Mouse (Mus musculus) heart, adult 2 months (tissue): ENCODE results near the gene Rplp0. TPM values are rescaled to one million over a fixed set of nuclear protein-coding genes. Genes with fewer than 3 reads are reported as not detected.

Experiments
- DNase-seq, 2 experiments: peaks; one replicate each; pipeline ENCODE4 v3.0.0; 2021
- H3K27ac ChIP-seq: fragments of 200-600 bp; 2 replicates; pipeline ENCODE4 v1.8.1; 2022
- H3K27me3 ChIP-seq: fragments of 200-500 bp; 2 replicates; pipeline ENCODE4 v1.6.1; 2012; ENCODE audit warnings: mild to moderate bottlenecking, low read length, inconsistent platforms, mixed read lengths; ENCODE audit not compliant: control insufficient read depth, insufficient read depth
- H3K36me3 ChIP-seq: fragments of 200-500 bp; 2 replicates; pipeline ENCODE4 v1.6.1; 2012; ENCODE audit warnings: low read length, inconsistent platforms; ENCODE audit not compliant: control insufficient read depth, insufficient read depth
- H3K4me1 ChIP-seq: fragments of 200-500 bp; 2 replicates; pipeline ENCODE4 v1.6.1; 2011; ENCODE audit warnings: low read length; ENCODE audit not compliant: control insufficient read depth, insufficient read depth
- H3K4me3 ChIP-seq: fragments of 200-600 bp; 2 replicates; pipeline ENCODE4 v1.8.1; 2022
- H3K79me2 ChIP-seq: fragments of 200-500 bp; replicated peaks from 2 replicates; pipeline ENCODE4 v1.6.1; 2012; ENCODE audit warnings: mild to moderate bottlenecking, inconsistent platforms, low read length, moderate library complexity, mixed read lengths; ENCODE audit not compliant: control insufficient read depth, insufficient read depth
- H3K9ac ChIP-seq: fragments of 200-500 bp; 2 replicates; pipeline ENCODE4 v1.6.1; 2012; ENCODE audit warnings: low read depth, mild to moderate bottlenecking, control low read depth, inconsistent platforms, low read length, mixed read lengths
- CTCF ChIP-seq: fragments of 200-600 bp; IDR thresholded peaks from 2 replicates; pipeline ENCODE4 v1.8.1; 2022; ENCODE audit warnings: antibody characterized with exemption, mild to moderate bottlenecking, moderate library complexity
- EP300 ChIP-seq: fragments of 200-500 bp; IDR thresholded peaks from 2 replicates; pipeline ENCODE4 v1.6.1; 2011; ENCODE audit warnings: low read depth, low read length, control low read depth; ENCODE audit not compliant: insufficient read depth
- POLR2A ChIP-seq: fragments of 200-500 bp; IDR thresholded peaks from 2 replicates; pipeline ENCODE4 v1.6.1; 2011; ENCODE audit warnings: mild to moderate bottlenecking, low read depth, low read length, control low read depth; ENCODE audit not compliant: insufficient read depth
- WGBS: fragments of 180-500 bp; shearing (Covaris S2); methylation state at CpG from one replicate; pipeline ENCODE4 v1.1.7; 2018; 5-methylcytosine and 5-hydroxymethylcytosine counted together
- intact Hi-C: fragments of 180-260 bp; cut with DNase I; formaldehyde crosslinking; loops from one replicate; pipeline ENCODE4 v1.15.1; 2025
- microRNA-seq, 2 experiments: library from miRNA; unstranded; fragments of <30 nt; microRNA quantifications; one replicate each; pipeline ENCODE4 v1.2.0; 2021
- polyA plus RNA-seq: library from polyadenylated mRNA; depleted of rRNA; stranded (reverse); fragments of >200 nt; gene quantifications from 2 replicates; pipeline ENCODE4 v1.2.3, GENCODE M21; 2012; rRNA removed
- total RNA-seq, 2 experiments: library from RNA; stranded (reverse); gene quantifications; 2 replicates each; pipeline ENCODE4 v1.2.3; 2021

The Rplp0 gene
- total and polyA plus RNA-seq, 3 experiments = 587 to 1,274 (median 705) TPM

GRCm38 (mm10) chr5:115585616-115586015 lies 26.3 kb downstream of the Rplp0 start:
- DNase-seq = no peak
- 92% methylated on average over 12 of the region's 12 CpGs for WGBS
- no peaks in the 10 kb centered on the region for H3K27me3 ChIP-seq
- no peak overlapping the region for H3K9ac ChIP-seq
- no peaks in the 10 kb centered on the region for H3K79me2 ChIP-seq
- H3K4me1 ChIP-seq = no peaks in the 10 kb centered on the region
- intact Hi-C loops = no loop called here
- H3K27ac ChIP-seq = no peak overlapping the region
- no peaks in the 10 kb centered on the region for H3K36me3 ChIP-seq
- H3K4me3 ChIP-seq = no peak overlapping the region
- TF ChIP-seq EP300 (no peak), POLR2A (no peak)

DNA sequence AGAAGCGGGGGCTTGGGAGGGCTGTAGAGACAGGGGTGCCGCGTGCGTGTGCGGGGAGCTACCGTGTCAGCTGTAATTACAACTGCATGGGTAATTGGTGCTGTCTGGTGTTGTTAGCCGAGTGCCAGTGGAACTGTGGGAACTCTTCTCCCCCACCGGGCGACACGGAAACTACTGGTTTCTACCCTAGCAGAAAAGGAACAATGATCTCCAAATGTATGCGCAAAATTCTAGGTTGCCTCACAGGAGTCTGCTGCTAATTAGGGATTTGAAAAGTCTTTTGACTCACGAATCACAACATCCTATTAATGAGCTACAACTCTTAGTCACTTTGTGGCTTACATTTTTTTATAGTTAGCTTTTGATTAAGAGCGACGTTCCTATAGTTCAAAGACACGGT lies 26.9 kb downstream of the Rplp0 start:
- no peaks in the 10 kb centered on the region for H3K4me1 ChIP-seq
- intact Hi-C loops = no loop called here
- H3K9ac ChIP-seq = no peak overlapping the region
- WGBS = 95% methylated on average over 15 of the region's 15 CpGs
- no peaks in the 10 kb centered on the region for H3K36me3 ChIP-seq
- TF ChIP-seq EP300 (no peak), POLR2A (no peak), CTCF (no peak)
- H3K79me2 ChIP-seq = no peaks in the 10 kb centered on the region
- DNase-seq = no peak
- no peak overlapping the region for H3K4me3 ChIP-seq
- H3K27me3 ChIP-seq = no peaks in the 10 kb centered on the region
- H3K27ac ChIP-seq = no peak overlapping the region

DNA sequence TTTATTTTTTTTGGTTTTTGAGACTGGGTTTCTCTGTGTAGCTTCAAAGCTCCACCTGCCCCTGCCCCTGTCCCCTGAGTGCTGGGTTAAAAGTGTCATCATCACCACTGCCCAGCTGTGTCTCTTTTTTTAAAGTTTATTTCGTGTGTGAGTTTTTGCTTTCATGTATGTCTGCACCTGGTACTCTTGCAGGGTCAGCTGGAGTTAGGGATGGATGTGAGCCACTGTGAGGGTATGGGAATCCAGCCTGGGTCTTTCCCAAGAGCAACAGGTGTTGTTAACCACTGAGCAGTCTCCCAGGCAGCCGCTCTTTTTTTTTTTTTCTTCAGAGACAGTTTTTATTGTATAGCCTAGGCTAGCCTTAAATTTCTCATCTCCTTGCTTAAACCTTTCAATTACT lies 27.5 kb downstream of the Rplp0 start:
- intact Hi-C loops = no loop called here
- H3K79me2 ChIP-seq = no peaks in the 10 kb centered on the region
- H3K27ac ChIP-seq = no peak overlapping the region
- no peaks in the 10 kb centered on the region for H3K27me3 ChIP-seq
- 99% methylated on average over 2 of the region's 2 CpGs for WGBS
- H3K4me3 ChIP-seq = no peak overlapping the region
- no peak overlapping the region for H3K9ac ChIP-seq
- no peak for TF ChIP-seq EP300
- no peak for TF ChIP-seq POLR2A
- TF ChIP-seq CTCF = no peak
- no peak for DNase-seq
- no peaks in the 10 kb centered on the region for H3K36me3 ChIP-seq
- H3K4me1 ChIP-seq = no peaks in the 10 kb centered on the region

DNA sequence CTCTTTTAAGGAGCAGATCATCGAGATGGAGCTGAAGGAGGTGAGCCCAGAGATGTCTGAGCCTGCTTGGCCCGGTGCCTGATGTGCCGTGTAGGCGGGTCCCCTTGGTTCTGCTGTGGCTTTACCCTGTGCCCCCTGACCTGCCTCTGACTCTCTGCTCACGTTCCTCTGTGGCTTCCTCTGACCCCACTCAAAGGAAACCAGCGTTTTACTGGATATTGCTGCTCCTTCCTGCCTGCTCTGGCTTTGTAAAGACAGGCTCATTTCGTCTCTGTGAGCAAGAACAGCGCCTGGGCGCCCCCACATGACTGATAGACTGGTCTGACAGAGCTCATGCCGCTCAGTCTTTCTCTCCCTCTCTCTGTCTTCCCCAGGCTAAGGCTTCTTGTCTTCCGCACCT lies 31.8 kb downstream of the Rplp0 start:
- no peak overlapping the region for H3K27ac ChIP-seq
- TF ChIP-seq EP300 = no peak
- TF ChIP-seq POLR2A = no peak
- TF ChIP-seq CTCF = no peak
- no peak for DNase-seq
- H3K36me3 ChIP-seq = no peaks in the 10 kb centered on the region
- H3K9ac ChIP-seq = no peak overlapping the region
- no peak overlapping the region for H3K4me3 ChIP-seq
- intact Hi-C loops = no loop called here
- H3K79me2 ChIP-seq = no peaks in the 10 kb centered on the region
- 49% methylated on average over 11 of the region's 11 CpGs for WGBS
- no peaks in the 10 kb centered on the region for H3K4me1 ChIP-seq
- H3K27me3 ChIP-seq = no peaks in the 10 kb centered on the region

DNA sequence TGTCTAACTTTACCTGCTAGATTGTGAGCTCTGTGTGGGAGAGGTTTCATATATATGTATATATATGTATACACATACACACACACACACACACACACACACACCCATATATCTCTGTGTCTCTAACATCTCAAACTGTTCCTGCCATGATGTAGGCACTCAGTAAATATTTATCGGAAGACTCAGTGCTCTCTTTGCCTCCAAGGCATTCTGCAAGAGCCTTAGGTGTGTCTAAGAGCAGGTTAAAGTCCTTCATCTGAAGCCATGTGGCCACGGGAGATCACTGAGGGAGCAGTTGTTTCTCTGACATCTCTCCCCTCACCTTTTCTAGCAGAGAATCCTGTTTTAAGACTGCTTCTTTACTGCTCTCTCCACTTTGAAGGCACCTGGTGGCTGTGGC lies 32.2 kb downstream of the Rplp0 start:
- Histone ChIP-seq H3K79me2 (no peaks in the 10 kb centered on the region), H3K9ac (no peak overlapping the region), H3K27ac (no peak overlapping the region), H3K4me3 (no peak overlapping the region), H3K4me1 (no peaks in the 10 kb centered on the region), H3K27me3 (no peaks in the 10 kb centered on the region), H3K36me3 (no peaks in the 10 kb centered on the region)
- intact Hi-C loops = no loop called here
- no peak for DNase-seq
- WGBS = 93% methylated on average over 2 of the region's 2 CpGs
- TF ChIP-seq EP300 (no peak), CTCF (no peak), POLR2A (no peak)

DNA sequence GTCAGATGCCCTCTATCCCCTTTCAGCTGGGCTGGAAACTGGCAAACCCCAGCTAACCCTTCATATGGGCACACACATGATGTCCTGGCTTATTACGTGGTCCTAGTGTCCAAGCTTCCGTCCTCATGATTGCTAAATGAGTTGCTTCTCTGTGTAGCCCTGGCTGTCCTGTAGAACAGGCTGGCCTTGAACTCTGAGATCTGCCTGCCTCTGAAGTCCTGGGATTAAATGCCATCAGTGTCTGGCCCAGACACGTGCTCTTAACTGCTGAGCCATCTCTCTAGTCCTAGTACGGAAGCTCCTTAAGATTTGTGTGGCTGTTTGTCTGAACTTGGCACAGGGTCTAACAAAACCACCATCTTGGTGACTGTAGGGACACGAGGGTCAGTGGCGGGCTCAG lies 44.3 kb downstream of the Rplp0 start:
- Histone ChIP-seq H3K79me2 (no peaks in the 10 kb centered on the region), H3K27me3 (no peaks in the 10 kb centered on the region), H3K9ac (no peak overlapping the region), H3K27ac (no peak overlapping the region), H3K4me1 (no peaks in the 10 kb centered on the region), H3K36me3 (no peaks in the 10 kb centered on the region), H3K4me3 (no peak overlapping the region)
- TF ChIP-seq POLR2A (no peak), CTCF (no peak), EP300 (no peak)
- WGBS = 89% methylated on average over 6 of the region's 6 CpGs
- no peak for DNase-seq
- intact Hi-C loops = no loop called here

DNA sequence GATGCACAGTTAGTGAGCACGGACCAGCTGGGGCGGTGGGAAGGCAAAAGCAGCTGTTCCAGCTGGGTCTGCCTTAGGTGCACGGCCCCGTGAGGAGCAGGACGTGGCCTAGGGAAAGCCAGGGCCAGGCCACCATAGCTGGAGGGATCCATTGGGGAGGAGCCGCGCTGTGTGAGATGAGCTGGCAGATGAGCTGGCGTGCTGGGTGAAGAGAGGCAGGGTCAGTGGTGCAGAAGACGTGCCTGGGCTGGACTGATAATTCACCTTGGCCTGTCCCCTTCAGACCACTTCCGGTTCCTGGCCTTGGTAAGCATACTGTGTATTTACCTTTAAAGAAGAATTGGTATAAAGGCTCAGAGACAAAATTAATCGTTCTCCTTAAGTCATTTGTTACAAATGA lies 52.3 kb downstream of the Rplp0 start:
- Histone ChIP-seq H3K27ac (no peak overlapping the region), H3K9ac (no peak overlapping the region), H3K36me3 (no peaks in the 10 kb centered on the region), H3K79me2 (no peaks in the 10 kb centered on the region), H3K4me3 (no peak overlapping the region), H3K27me3 (no peaks in the 10 kb centered on the region), H3K4me1 (no peaks in the 10 kb centered on the region)
- 94% methylated on average over 11 of the region's 11 CpGs for WGBS
- intact Hi-C loops = no loop called here
- DNase-seq = no peak
- TF ChIP-seq CTCF = no peak
- no peak for TF ChIP-seq POLR2A
- TF ChIP-seq EP300 = no peak

Small RNA genes within 50 kb of the gene (microRNA-seq; reads per million reads assigned to microRNA genes)
- gene Mir7029 = 0 reads per million in 2 experiments

Other genes starting within 250 kb of the Rplp0 start
- gene Srsf9, start 232.3 kb upstream of the Rplp0 start, total RNA-seq = 10 to 100 TPM; 14.9 to 16.1 TPM
- gene Srsf9, start 232.3 kb upstream of the Rplp0 start, polyA plus RNA-seq = 11.8 and 15.3 TPM in 2 replicates
- 10 to 100 TPM; 18.1 to 19.8 TPM for gene Gatc, start 218.3 kb upstream of the Rplp0 start, total RNA-seq
- gene Gatc, start 218.3 kb upstream of the Rplp0 start, polyA plus RNA-seq = 18.2 and 19.9 TPM in 2 replicates
- gene Triap1, start 218.2 kb upstream of the Rplp0 start, total RNA-seq = 10 to 100 TPM; 21.8 to 24.3 TPM
- 13.9 and 20.0 TPM in 2 replicates for gene Triap1, start 218.2 kb upstream of the Rplp0 start, polyA plus RNA-seq
- 100 to 1,000 TPM; 232 to 256 TPM for gene Cox6a1, start 210.5 kb upstream of the Rplp0 start, total RNA-seq
- 546 and 797 TPM in 2 replicates for gene Cox6a1, start 210.5 kb upstream of the Rplp0 start, polyA plus RNA-seq
- under 1 TPM; 0.55 to 0.99 TPM for gene Msi1, start 129.9 kb upstream of the Rplp0 start, total RNA-seq
- 0.61 and 0.64 TPM in 2 replicates for gene Msi1, start 129.9 kb upstream of the Rplp0 start, polyA plus RNA-seq
- gene Pla2g1b, start 93.2 kb upstream of the Rplp0 start, total RNA-seq = not detected
- not detected in 2 replicates for gene Pla2g1b, start 93.2 kb upstream of the Rplp0 start, polyA plus RNA-seq
- gene Sirt4, start 74.7 kb upstream of the Rplp0 start, total RNA-seq = 10 to 100 TPM; 15.3 to 18.8 TPM
- gene Sirt4, start 74.7 kb upstream of the Rplp0 start, polyA plus RNA-seq = 25.1 and 31.3 TPM in 2 replicates
- 10 to 100 TPM; 35.9 to 37.1 TPM for gene Pxn, start 52.8 kb upstream of the Rplp0 start, total RNA-seq
- gene Pxn, start 52.8 kb upstream of the Rplp0 start, polyA plus RNA-seq = 51.9 and 56.5 TPM in 2 replicates
- 10 to 100 TPM; 34.2 to 40.1 TPM for gene Gcn1l1, start 5.8 kb downstream of the Rplp0 start, total RNA-seq
- gene Gcn1l1, start 5.8 kb downstream of the Rplp0 start, polyA plus RNA-seq = 21.5 and 34.6 TPM in 2 replicates
- gene Rab35, start 72.4 kb downstream of the Rplp0 start, total RNA-seq = 10 to 100 TPM; 41.2 to 48.6 TPM
- 40.1 and 44.9 TPM in 2 replicates for gene Rab35, start 72.4 kb downstream of the Rplp0 start, polyA plus RNA-seq
- gene Bicdl1, start 172.2 kb downstream of the Rplp0 start, total RNA-seq = 1 to 10 TPM; 4.6 to 6.1 TPM
- 10.1 and 10.4 TPM in 2 replicates for gene Bicdl1, start 172.2 kb downstream of the Rplp0 start, polyA plus RNA-seq